Mouse (Mus musculus): Measurements from ENCODE around the gene Gnaq. TPM values are rescaled to one million over a fixed set of nuclear protein-coding genes. Genes with fewer than 3 reads are reported as not detected.

Gnaq gene
- polyA plus RNA-seq, 1 experiment from 2014 or later, result 34.0 TPM

GRCm38 (mm10) chr19:16378565-16378964 is 245.9 kb downstream of the Gnaq start:
- H3K36me3 ChIP-seq, result peaks cover 12% of the 10 kb centered on the region; the same call in 1 of the 2 replicates
- H3K27me3 ChIP-seq, result no peaks in the 10 kb centered on the region
- H3K4me1 ChIP-seq, result no peaks in the 10 kb centered on the region

GRCm38 (mm10) chr19:16379687-16380086 is 247.1 kb downstream of the Gnaq start:
- no peak overlapping the region for H3K27ac ChIP-seq (replicated peaks)
- H3K4me1 ChIP-seq, result no peaks in the 10 kb centered on the region
- H3K9ac ChIP-seq, result no peak overlapping the region
- H3K36me3 ChIP-seq, result peaks cover 22% of the 10 kb centered on the region; the same call in 1 of the 2 replicates
- no peaks in the 10 kb centered on the region for H3K27me3 ChIP-seq
- no peak overlapping the region for H3K4me2 ChIP-seq (replicated peaks)
- 77% methylated on average over 8 of the region's 8 CpGs for WGBS
- no peak for ATAC-seq (ENCODE audit: insufficient number of reproducible peaks, low FRiP score, low TSS enrichment, low read depth)
- H3K4me3 ChIP-seq (replicated peaks), result no peak overlapping the region
- H3K9me3 ChIP-seq (replicated peaks), result no peaks in the 10 kb centered on the region

More at GRCm38 (mm10) chr19:16378565-16378964, 245.9 kb downstream of the Gnaq start:
- 84% methylated on average over 7 of the region's 7 CpGs for WGBS
- no peaks in the 10 kb centered on the region for H3K9me3 ChIP-seq (replicated peaks)
- no peak overlapping the region for H3K9ac ChIP-seq
- no peak overlapping the region for H3K4me2 ChIP-seq (replicated peaks)
- H3K4me3 ChIP-seq (replicated peaks), result no peak overlapping the region
- H3K27ac ChIP-seq (replicated peaks), result no peak overlapping the region
- ATAC-seq (ENCODE audit: insufficient number of reproducible peaks, low FRiP score, low TSS enrichment, low read depth), result no peak

- no peak overlapping the region for H3K4me2 ChIP-seq (replicated peaks)
Measured at GRCm38 (mm10) chr19:16382392-16382791, 249.8 kb downstream of the Gnaq start.

GRCm38 (mm10) chr19:16383127-16383526 is 250.5 kb downstream of the Gnaq start:
- no peak for ATAC-seq (ENCODE audit: insufficient number of reproducible peaks, low FRiP score, low TSS enrichment, low read depth)
- Histone ChIP-seq H3K9ac (no peak overlapping the region), H3K27ac (replicated peaks) (no peak overlapping the region), H3K4me1 (no peaks in the 10 kb centered on the region), H3K36me3 (peaks cover 37% of the 10 kb centered on the region), H3K4me3 (replicated peaks) (no peak overlapping the region), H3K4me2 (replicated peaks) (no peak overlapping the region), H3K27me3 (no peaks in the 10 kb centered on the region), H3K9me3 (replicated peaks) (no peaks in the 10 kb centered on the region)
- 85% methylated on average over 13 of the region's 13 CpGs for WGBS

More at GRCm38 (mm10) chr19:16382392-16382791, 249.8 kb downstream of the Gnaq start:
- no peak overlapping the region for H3K4me3 ChIP-seq (replicated peaks)
- H3K4me1 ChIP-seq, result no peaks in the 10 kb centered on the region
- H3K9me3 ChIP-seq (replicated peaks), result no peaks in the 10 kb centered on the region
- no peak overlapping the region for H3K9ac ChIP-seq
- H3K27ac ChIP-seq (replicated peaks), result no peak overlapping the region
- H3K27me3 ChIP-seq, result no peaks in the 10 kb centered on the region
- no peak for ATAC-seq (ENCODE audit: insufficient number of reproducible peaks, low FRiP score, low TSS enrichment, low read depth)
- H3K36me3 ChIP-seq, result peaks cover 33% of the 10 kb centered on the region; the same call in 1 of the 2 replicates
- WGBS, result 67% methylated on average over 2 of the region's 2 CpGs

GRCm38 (mm10) chr19:16384094-16384493 is 251.5 kb downstream of the Gnaq start:
- H3K4me2 ChIP-seq (replicated peaks), result no peak overlapping the region
- H3K36me3 ChIP-seq, result peaks cover 28% of the 10 kb centered on the region
- H3K27ac ChIP-seq (replicated peaks), result no peak overlapping the region
- no peak overlapping the region for H3K9ac ChIP-seq
- no peaks in the 10 kb centered on the region for H3K9me3 ChIP-seq (replicated peaks)
- peaks cover 4% of the 10 kb centered on the region; the same call in 1 of the 2 replicates for H3K4me1 ChIP-seq
- WGBS, result 89% methylated on average over 6 of the region's 6 CpGs
- no peak for ATAC-seq (ENCODE audit: insufficient number of reproducible peaks, low FRiP score, low TSS enrichment, low read depth)
- H3K4me3 ChIP-seq (replicated peaks), result no peak overlapping the region
- H3K27me3 ChIP-seq, result no peaks in the 10 kb centered on the region

- Histone ChIP-seq H3K4me3 (replicated peaks) (no peak overlapping the region), H3K27me3 (no peaks in the 10 kb centered on the region), H3K9me3 (replicated peaks) (no peaks in the 10 kb centered on the region), H3K27ac (replicated peaks) (no peak overlapping the region), H3K4me1 (peaks cover 4% of the 10 kb centered on the region; the same call in 1 of the 2 replicates), H3K36me3 (peaks cover 25% of the 10 kb centered on the region), H3K9ac (no peak overlapping the region), H3K4me2 (replicated peaks) (no peak overlapping the region)
- ATAC-seq (ENCODE audit: insufficient number of reproducible peaks, low FRiP score, low TSS enrichment, low read depth), result no peak
- WGBS, result 78% methylated on average over 11 of the region's 11 CpGs
Measured at GRCm38 (mm10) chr19:16384957-16385356, 252.3 kb downstream of the Gnaq start.

GRCm38 (mm10) chr19:16386514-16386913 is 253.9 kb downstream of the Gnaq start:
- no peak overlapping the region for H3K4me2 ChIP-seq (replicated peaks)
- H3K27ac ChIP-seq (replicated peaks), result no peak overlapping the region
- no peak overlapping the region for H3K9ac ChIP-seq
- ATAC-seq (ENCODE audit: insufficient number of reproducible peaks, low FRiP score, low TSS enrichment, low read depth), result no peak
- 61% methylated on average over 6 of the region's 6 CpGs for WGBS
- no peak overlapping the region for H3K4me3 ChIP-seq (replicated peaks)
- H3K36me3 ChIP-seq, result peaks cover 25% of the 10 kb centered on the region
- H3K4me1 ChIP-seq, result peaks cover 4% of the 10 kb centered on the region; the same call in 1 of the 2 replicates
- H3K27me3 ChIP-seq, result no peaks in the 10 kb centered on the region
- no peaks in the 10 kb centered on the region for H3K9me3 ChIP-seq (replicated peaks)

GRCm38 (mm10) chr19:16390192-16390795 is 257.7 kb downstream of the Gnaq start:
- Histone ChIP-seq H3K9me3 (replicated peaks) (no peaks in the 10 kb centered on the region), H3K4me2 (replicated peaks) (no peak overlapping the region), H3K27me3 (no peaks in the 10 kb centered on the region), H3K4me1 (peaks cover 4% of the 10 kb centered on the region; the same call in 1 of the 2 replicates), H3K9ac (no peak overlapping the region), H3K27ac (replicated peaks) (no peak overlapping the region), H3K4me3 (replicated peaks) (no peak overlapping the region), H3K36me3 (peaks cover 11% of the 10 kb centered on the region; the same call in 1 of the 2 replicates)
- no peak for ATAC-seq (ENCODE audit: insufficient number of reproducible peaks, low FRiP score, low TSS enrichment, low read depth)
- WGBS, result 83% methylated on average over 6 of the region's 6 CpGs

GRCm38 (mm10) chr19:16394381-16394780 is 261.8 kb downstream of the Gnaq start:
- 85% methylated on average over 5 of the region's 5 CpGs for WGBS
- Histone ChIP-seq H3K27me3 (no peaks in the 10 kb centered on the region), H3K9me3 (replicated peaks) (no peaks in the 10 kb centered on the region), H3K4me2 (replicated peaks) (no peak overlapping the region), H3K4me3 (replicated peaks) (no peak overlapping the region), H3K4me1 (no peaks in the 10 kb centered on the region), H3K36me3 (no peaks in the 10 kb centered on the region), H3K9ac (no peak overlapping the region), H3K27ac (replicated peaks) (no peak overlapping the region)
- no peak for ATAC-seq (ENCODE audit: insufficient number of reproducible peaks, low FRiP score, low TSS enrichment, low read depth)

- WGBS, result 70% methylated on average over 6 of the region's 6 CpGs
- Histone ChIP-seq H3K27ac (replicated peaks) (no peak overlapping the region), H3K27me3 (no peaks in the 10 kb centered on the region), H3K4me3 (replicated peaks) (no peak overlapping the region), H3K4me2 (replicated peaks) (no peak overlapping the region), H3K9ac (no peak overlapping the region), H3K36me3 (no peaks in the 10 kb centered on the region), H3K4me1 (no peaks in the 10 kb centered on the region), H3K9me3 (replicated peaks) (no peaks in the 10 kb centered on the region)
- no peak for ATAC-seq (ENCODE audit: insufficient number of reproducible peaks, low FRiP score, low TSS enrichment, low read depth)
Measured at GRCm38 (mm10) chr19:16403101-16403500, 270.5 kb downstream of the Gnaq start.

GRCm38 (mm10) chr19:16407727-16408126 is 275.1 kb downstream of the Gnaq start:
- Histone ChIP-seq H3K4me3 (replicated peaks) (no peak overlapping the region), H3K36me3 (no peaks in the 10 kb centered on the region), H3K9me3 (replicated peaks) (no peaks in the 10 kb centered on the region), H3K27ac (replicated peaks) (no peak overlapping the region), H3K27me3 (no peaks in the 10 kb centered on the region), H3K4me2 (replicated peaks) (no peak overlapping the region), H3K9ac (no peak overlapping the region), H3K4me1 (no peaks in the 10 kb centered on the region)
- WGBS, result 78% methylated on average over 1 of the region's 1 CpGs
- ATAC-seq (ENCODE audit: insufficient number of reproducible peaks, low FRiP score, low TSS enrichment, low read depth), result no peak

- Histone ChIP-seq H3K9me3 (replicated peaks) (no peaks in the 10 kb centered on the region), H3K27me3 (no peaks in the 10 kb centered on the region), H3K4me1 (no peaks in the 10 kb centered on the region), H3K4me3 (replicated peaks) (no peak overlapping the region), H3K36me3 (no peaks in the 10 kb centered on the region), H3K9ac (no peak overlapping the region), H3K4me2 (replicated peaks) (no peak overlapping the region), H3K27ac (replicated peaks) (no peak overlapping the region)
- no peak for ATAC-seq (ENCODE audit: insufficient number of reproducible peaks, low FRiP score, low TSS enrichment, low read depth)
Measured at GRCm38 (mm10) chr19:16411302-16411701, 278.7 kb downstream of the Gnaq start.
